Mouse (Mus musculus) right cerebral cortex, postnatal 10 days (tissue): ENCODE results near the gene Hspb8.

Experiments used
- DNase-seq, 2 experiments: peaks; one replicate each; pipeline ENCODE4 v3.0.0; 2021; ENCODE audit warnings: low spot score in 2 of 2

Hspb8 gene

GRCm38 (mm10) chr5:116422699-116423201 is at the start of gene Hspb8:
Gene Hspb8, minus strand, starts transcription at chr5:116422864.
- peak; percentile 65 to 75 for DNase-seq

GRCm38 (mm10) chr5:116461354-116462042 is 38.8 kb upstream of the Hspb8 start:
- no peak for DNase-seq

GRCm38 (mm10) chr5:116459970-116460369 is 37.3 kb upstream of the Hspb8 start:
- DNase-seq: peak; percentile 56 to 74

GRCm38 (mm10) chr5:116457791-116458190 is 35.1 kb upstream of the Hspb8 start:
- DNase-seq: no peak

- DNase-seq: no peak
These were observed 34.3 kb upstream of the Hspb8 start for GRCm38 (mm10) chr5:116456796-116457515.

- peak; percentile 62 to 68 for DNase-seq
These were observed 30.8 kb upstream of the Hspb8 start for GRCm38 (mm10) chr5:116453401-116453851.

GRCm38 (mm10) chr5:116450901-116451300 is 28.2 kb upstream of the Hspb8 start:
- no peak for DNase-seq

GRCm38 (mm10) chr5:116449522-116450225 is 27.0 kb upstream of the Hspb8 start:
- DNase-seq: no peak

GRCm38 (mm10) chr5:116448409-116449191 is 25.9 kb upstream of the Hspb8 start:
- DNase-seq: no peak

- DNase-seq: no peak
These were observed 25.2 kb upstream of the Hspb8 start for GRCm38 (mm10) chr5:116447821-116448350.

- DNase-seq: peak; percentile 51 to 53
These were observed 23.9 kb upstream of the Hspb8 start for GRCm38 (mm10) chr5:116446552-116446951.

GRCm38 (mm10) chr5:116445634-116446367 is 23.1 kb upstream of the Hspb8 start:
- no peak for DNase-seq

- DNase-seq: peak in 1 of 2 experiments; percentile 53
These were observed 21.9 kb upstream of the Hspb8 start for GRCm38 (mm10) chr5:116444517-116444916.

GRCm38 (mm10) chr5:116443459-116443940 is 20.8 kb upstream of the Hspb8 start:
- DNase-seq: peak; percentile 67 to 80

- peak; percentile 62 to 79 for DNase-seq
These were observed 20.2 kb upstream of the Hspb8 start for GRCm38 (mm10) chr5:116442697-116443458.

GRCm38 (mm10) chr5:116440251-116440650 is 17.6 kb upstream of the Hspb8 start:
- DNase-seq: no peak

GRCm38 (mm10) chr5:116438328-116438727 is 15.7 kb upstream of the Hspb8 start:
- DNase-seq: no peak

- no peak for DNase-seq
These were observed 13.5 kb upstream of the Hspb8 start for GRCm38 (mm10) chr5:116436117-116436516.
